Mouse (Mus musculus) urinary bladder, postnatal 0 days (tissue): Measurements from ENCODE around the gene Olfr482. TPM values are rescaled to one million over a fixed set of nuclear protein-coding genes. Genes with fewer than 3 reads are reported as not detected.

Experiments
- polyA plus RNA-seq: library from polyadenylated mRNA; unstranded; fragments of >200 nt; fragmentation: Nextera tagmentation; extraction: Ambion mirVana; gene quantifications from 2 replicates; pipeline ENCODE4 v1.2.1, GENCODE M21; 2015

Olfr482 gene
- polyA plus RNA-seq, result 0.12 TPM in 1 of 2 replicates, not detected in the other

DNA sequence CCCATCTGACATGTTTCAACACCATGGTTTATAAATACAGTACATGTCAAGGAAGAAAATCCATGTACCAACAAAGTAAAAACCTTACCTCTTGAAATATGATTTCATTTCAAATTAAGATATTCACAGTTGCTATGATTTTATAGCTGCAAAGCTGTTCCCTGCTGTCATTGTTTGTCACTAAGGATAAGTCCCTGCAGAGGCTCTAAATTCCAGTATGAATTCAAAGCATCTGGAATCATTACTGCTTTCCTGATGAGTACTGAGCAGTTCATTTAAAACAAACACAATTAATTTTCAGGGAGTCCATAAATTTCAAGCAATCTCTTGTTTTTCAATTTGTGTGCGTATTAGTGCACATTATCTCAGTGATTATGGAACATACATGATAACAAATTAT, at the start of gene Olfr482:
TSS of gene Olfr482 (minus strand) at position 101 of the 400 bp plus-strand sequence.

DNA sequence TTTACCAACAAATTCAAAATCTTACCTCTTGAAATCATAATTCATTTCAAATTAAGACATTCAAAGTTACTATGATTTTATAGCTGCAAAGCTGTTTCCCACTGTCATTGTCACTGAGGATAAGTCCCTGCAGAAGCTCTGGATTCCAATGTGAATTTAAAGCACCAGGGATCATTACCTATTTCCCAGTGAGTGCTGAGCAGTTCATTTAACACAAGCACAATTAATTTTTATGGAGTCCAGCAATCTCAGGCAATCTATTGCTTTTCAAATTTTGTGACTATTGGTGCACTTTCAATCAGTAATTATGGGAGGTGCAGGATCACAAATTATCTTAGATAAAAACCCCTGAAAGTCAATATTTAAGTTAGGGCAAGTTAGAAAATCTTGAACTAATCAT, 30.0 kb upstream of the Olfr482 start, which contains the start of gene Olfr484:
TSS of gene Olfr484 (minus strand) at position 101 of the 400 bp plus-strand sequence.

GRCm38 (mm10) chr7:108100549-108100948, 3.2 kb upstream of the Olfr482 start, which contains the start of gene Olfr483:
Gene Olfr483 (plus strand): TSS chr7:108100849.

GRCm38 (mm10) chr7:108079555-108079954, 17.8 kb downstream of the Olfr482 start, which contains the start of gene Olfr481:
Gene Olfr481 (plus strand): TSS chr7:108079855.

DNA sequence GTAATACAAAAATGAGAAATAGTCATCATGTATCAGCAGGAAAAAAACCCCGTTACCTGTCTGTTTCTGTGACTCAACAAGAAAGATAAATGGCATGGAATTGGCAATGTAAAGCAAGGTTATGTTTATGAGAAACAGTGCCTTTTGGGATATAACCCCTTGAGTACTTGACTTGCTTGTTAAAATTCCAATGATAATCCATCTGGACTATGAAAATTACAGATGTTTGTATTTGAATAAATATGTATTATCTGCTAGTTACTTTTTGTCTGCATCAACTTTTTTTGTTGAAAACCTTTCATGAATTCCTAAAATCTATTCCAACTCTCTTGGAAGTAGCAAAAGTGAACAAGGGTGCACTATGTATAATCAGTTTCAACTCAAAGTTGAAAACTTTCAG, 30.1 kb downstream of the Olfr482 start, which contains the start of gene Olfr480:
TSS of gene Olfr480 (minus strand) at position 101 of the 400 bp plus-strand sequence.

GRCm38 (mm10) chr7:108050393-108050792, 47.0 kb downstream of the Olfr482 start, which contains the start of gene Olfr479:
Gene Olfr479 (plus strand): TSS chr7:108050693.

Other genes starting within 250 kb of the Olfr482 start
- gene Olfr472, start 199.7 kb downstream of the Olfr482 start, polyA plus RNA-seq, result not detected in 2 replicates
- gene Olfr473, start 167.1 kb downstream of the Olfr482 start, polyA plus RNA-seq, result not detected in 2 replicates
- gene Olfr474, start 142.9 kb downstream of the Olfr482 start, polyA plus RNA-seq, result not detected in 2 replicates
- not detected in 2 replicates for gene Olfr476, start 132.8 kb downstream of the Olfr482 start, polyA plus RNA-seq
- gene Olfr477, start 110.9 kb downstream of the Olfr482 start, polyA plus RNA-seq, result not detected in 2 replicates
- not detected in 2 replicates for gene Olfr478, start 63.6 kb downstream of the Olfr482 start, polyA plus RNA-seq
- gene Olfr479, start 46.9 kb downstream of the Olfr482 start, polyA plus RNA-seq, result not detected in 2 replicates
- not detected in 2 replicates for gene Olfr480, start 30.2 kb downstream of the Olfr482 start, polyA plus RNA-seq
- gene Olfr481, start 17.7 kb downstream of the Olfr482 start, polyA plus RNA-seq, result not detected in 2 replicates
- gene Olfr483, start 3.3 kb upstream of the Olfr482 start, polyA plus RNA-seq, result not detected in 2 replicates
- gene Olfr484, start 29.9 kb upstream of the Olfr482 start, polyA plus RNA-seq, result not detected in 2 replicates
- not detected in 2 replicates for gene Olfr485, start 62.3 kb upstream of the Olfr482 start, polyA plus RNA-seq
- gene Olfr486, start 75.2 kb upstream of the Olfr482 start, polyA plus RNA-seq, result not detected in 2 replicates
- not detected in 2 replicates for gene Olfr487, start 117.0 kb upstream of the Olfr482 start, polyA plus RNA-seq
- not detected in 2 replicates for gene Olfr488, start 160.8 kb upstream of the Olfr482 start, polyA plus RNA-seq
- not detected in 2 replicates for gene Olfr490, start 191.3 kb upstream of the Olfr482 start, polyA plus RNA-seq
- not detected in 2 replicates for gene Olfr491, start 215.9 kb upstream of the Olfr482 start, polyA plus RNA-seq
- gene Olfr492, start 226.1 kb upstream of the Olfr482 start, polyA plus RNA-seq, result not detected in 2 replicates
- gene Olfr493, start 249.4 kb upstream of the Olfr482 start, polyA plus RNA-seq, result not detected in 2 replicates